Mouse (Mus musculus): ENCODE data around the gene Unc93b1. TPM values are rescaled to one million over a fixed set of nuclear protein-coding genes. Genes with fewer than 3 reads are reported as not detected.

Gene Unc93b1
- polyA plus RNA-seq, 1 experiment from 2014 or later, result 15.0 TPM

- H3K36me3 ChIP-seq, result no peaks in the 10 kb centered on the region
- no peak for ATAC-seq (ENCODE audit: low FRiP score)
- 89% methylated on average over 3 of the region's 3 CpGs for WGBS
- H3K9me3 ChIP-seq (replicated peaks), result no peaks in the 10 kb centered on the region
- no peaks in the 10 kb centered on the region for H3K27me3 ChIP-seq (replicated peaks)
- no peak overlapping the region for H3K9ac ChIP-seq (replicated peaks)
- no peak overlapping the region for H3K4me3 ChIP-seq (replicated peaks)
- H3K4me2 ChIP-seq, result no peak overlapping the region
- peaks cover under 1% of the 10 kb centered on the region; the same call in 1 of the 2 replicates for H3K4me1 ChIP-seq
- H3K27ac ChIP-seq (replicated peaks), result no peak overlapping the region
Measured at GRCm38 (mm10) chr19:3991966-3992365, 57.0 kb downstream of the Unc93b1 start.

GRCm38 (mm10) chr19:3992416-3992815 lies 57.4 kb downstream of the Unc93b1 start, which contains the start of gene Tbx10:
Gene Tbx10 (plus strand): TSS chr19:3992752.
- Histone ChIP-seq H3K27ac (replicated peaks) (no peak within 1 kb of the TSS), H3K36me3 (no peaks in the 10 kb centered on the region), H3K27me3 (replicated peaks) (no peaks in the 10 kb centered on the region), H3K4me2 (no peak within 1 kb of the TSS), H3K9me3 (replicated peaks) (no peaks in the 10 kb centered on the region), H3K4me3 (replicated peaks) (no peak within 1 kb of the TSS), H3K9ac (replicated peaks) (no peak within 1 kb of the TSS), H3K4me1 (no peaks in the 10 kb centered on the region)
- WGBS, result 62% methylated on average over 5 of the region's 5 CpGs
- ATAC-seq (ENCODE audit: low FRiP score), result no peak

GRCm38 (mm10) chr19:3994932-3995331 lies 59.9 kb downstream of the Unc93b1 start:
- Histone ChIP-seq H3K27ac (replicated peaks) (no peak overlapping the region), H3K4me3 (replicated peaks) (no peak overlapping the region), H3K36me3 (no peaks in the 10 kb centered on the region), H3K4me2 (no peak overlapping the region), H3K27me3 (replicated peaks) (no peaks in the 10 kb centered on the region), H3K9ac (replicated peaks) (no peak overlapping the region), H3K4me1 (peaks cover 8% of the 10 kb centered on the region), H3K9me3 (replicated peaks) (no peaks in the 10 kb centered on the region)
- 69% methylated on average over 6 of the region's 6 CpGs for whole genome bisulfite sequencing
- no peak for ATAC-seq (ENCODE audit: low FRiP score)

GRCm38 (mm10) chr19:3995505-3995904 lies 60.5 kb downstream of the Unc93b1 start:
- no peaks in the 10 kb centered on the region for H3K9me3 ChIP-seq (replicated peaks)
- 89% methylated on average over 3 of the region's 3 CpGs for WGBS
- peaks cover 9% of the 10 kb centered on the region for H3K4me1 ChIP-seq
- H3K27ac ChIP-seq (replicated peaks), result no peak overlapping the region
- no peak overlapping the region for H3K4me3 ChIP-seq (replicated peaks)
- H3K4me2 ChIP-seq, result no peak overlapping the region
- H3K9ac ChIP-seq (replicated peaks), result no peak overlapping the region
- no peaks in the 10 kb centered on the region for H3K36me3 ChIP-seq
- ATAC-seq (ENCODE audit: low FRiP score), result no peak
- H3K27me3 ChIP-seq (replicated peaks), result no peaks in the 10 kb centered on the region

- Histone ChIP-seq H3K27me3 (replicated peaks) (no peaks in the 10 kb centered on the region), H3K4me3 (replicated peaks) (no peak overlapping the region), H3K9me3 (replicated peaks) (no peaks in the 10 kb centered on the region), H3K4me2 (no peak overlapping the region), H3K4me1 (peaks cover 13% of the 10 kb centered on the region), H3K27ac (replicated peaks) (no peak overlapping the region), H3K36me3 (no peaks in the 10 kb centered on the region), H3K9ac (replicated peaks) (no peak overlapping the region)
- no peak for ATAC-seq (ENCODE audit: low FRiP score)
- 79% methylated on average over 7 of the region's 7 CpGs for WGBS
Measured at GRCm38 (mm10) chr19:3996106-3996505, 61.1 kb downstream of the Unc93b1 start.

- Histone ChIP-seq H3K4me3 (replicated peaks) (no peak overlapping the region), H3K4me1 (peaks cover 19% of the 10 kb centered on the region), H3K9me3 (replicated peaks) (no peaks in the 10 kb centered on the region), H3K27me3 (replicated peaks) (no peaks in the 10 kb centered on the region), H3K9ac (replicated peaks) (no peak overlapping the region), H3K36me3 (no peaks in the 10 kb centered on the region), H3K27ac (replicated peaks) (no peak overlapping the region), H3K4me2 (no peak overlapping the region)
- WGBS, result 86% methylated on average over 8 of the region's 8 CpGs
- ATAC-seq (ENCODE audit: low FRiP score), result no peak
Measured at GRCm38 (mm10) chr19:3996747-3997146, 61.8 kb downstream of the Unc93b1 start.

GRCm38 (mm10) chr19:3997231-3997630 lies 62.2 kb downstream of the Unc93b1 start:
- ATAC-seq (ENCODE audit: low FRiP score), result no peak
- Histone ChIP-seq H3K9me3 (replicated peaks) (no peaks in the 10 kb centered on the region), H3K27ac (replicated peaks) (no peak overlapping the region), H3K9ac (replicated peaks) (no peak overlapping the region), H3K4me2 (no peak overlapping the region), H3K4me1 (peaks cover 22% of the 10 kb centered on the region), H3K36me3 (no peaks in the 10 kb centered on the region), H3K4me3 (replicated peaks) (no peak overlapping the region), H3K27me3 (replicated peaks) (no peaks in the 10 kb centered on the region)
- WGBS, result 69% methylated on average over 8 of the region's 8 CpGs

GRCm38 (mm10) chr19:3998335-3998734 lies 63.3 kb downstream of the Unc93b1 start:
- ATAC-seq (ENCODE audit: low FRiP score), result no peak
- Histone ChIP-seq H3K27ac (replicated peaks) (no peak overlapping the region), H3K4me1 (peaks cover 22% of the 10 kb centered on the region)

More at GRCm38 (mm10) chr19:3998335-3998734, 63.3 kb downstream of the Unc93b1 start:
- no peaks in the 10 kb centered on the region for H3K27me3 ChIP-seq (replicated peaks)
- H3K36me3 ChIP-seq, result no peaks in the 10 kb centered on the region
- no peak overlapping the region for H3K4me3 ChIP-seq (replicated peaks)
- no peaks in the 10 kb centered on the region for H3K9me3 ChIP-seq (replicated peaks)
- no peak overlapping the region for H3K9ac ChIP-seq (replicated peaks)
- 81% methylated on average over 8 of the region's 8 CpGs for WGBS
- no peak overlapping the region for H3K4me2 ChIP-seq

Other genes starting within 250 kb of the Unc93b1 start
- 1.2 and 2.1 TPM in 2 replicates for gene Lrp5, start 248.6 kb upstream of the Unc93b1 start, polyA plus RNA-seq (2015; fragmentation: Nextera tagmentation; extraction: Ambion mirVana)
- 35.1 and 36.5 TPM in 2 replicates for gene 1810055G02Rik, start 226.9 kb upstream of the Unc93b1 start, polyA plus RNA-seq (2015; fragmentation: Nextera tagmentation; extraction: Ambion mirVana)
- 38.3 and 39.5 TPM in 2 replicates for gene Kmt5b, start 167.8 kb upstream of the Unc93b1 start, polyA plus RNA-seq (2015; fragmentation: Nextera tagmentation; extraction: Ambion mirVana)
- gene Chka, start 83.4 kb upstream of the Unc93b1 start, polyA plus RNA-seq (2015; fragmentation: Nextera tagmentation; extraction: Ambion mirVana), result 59.9 and 68.7 TPM in 2 replicates
- gene Tcirg1, start 28.1 kb upstream of the Unc93b1 start, polyA plus RNA-seq (2015; fragmentation: Nextera tagmentation; extraction: Ambion mirVana), result 20.3 and 29.0 TPM in 2 replicates
- gene Ndufs8, start 22.4 kb upstream of the Unc93b1 start, polyA plus RNA-seq (2015; fragmentation: Nextera tagmentation; extraction: Ambion mirVana), result 308 and 330 TPM in 2 replicates
- gene Aldh3b1, start 5.4 kb upstream of the Unc93b1 start, polyA plus RNA-seq (2015; fragmentation: Nextera tagmentation; extraction: Ambion mirVana), result 2.5 and 3.8 TPM in 2 replicates
- gene Aldh3b3, start 23.5 kb downstream of the Unc93b1 start, polyA plus RNA-seq (2015; fragmentation: Nextera tagmentation; extraction: Ambion mirVana), result not detected in 2 replicates
- 0.20 and 1.6 TPM in 2 replicates for gene Aldh3b2, start 37.1 kb downstream of the Unc93b1 start, polyA plus RNA-seq (2015; fragmentation: Nextera tagmentation; extraction: Ambion mirVana)
- gene Acy3, start 51.4 kb downstream of the Unc93b1 start, polyA plus RNA-seq (2015; fragmentation: Nextera tagmentation; extraction: Ambion mirVana), result 2.8 and 4.6 TPM in 2 replicates
- 0.08 TPM in 1 of 2 replicates, not detected in the other for gene Tbx10, start 57.6 kb downstream of the Unc93b1 start, polyA plus RNA-seq (2015; fragmentation: Nextera tagmentation; extraction: Ambion mirVana)
- gene Nudt8, start 65.4 kb downstream of the Unc93b1 start, polyA plus RNA-seq (2015; fragmentation: Nextera tagmentation; extraction: Ambion mirVana), result 26.1 and 26.8 TPM in 2 replicates
- 4.5 and 5.7 TPM in 2 replicates for gene Gm49405, start 65.4 kb downstream of the Unc93b1 start, polyA plus RNA-seq (2015; fragmentation: Nextera tagmentation; extraction: Ambion mirVana)
- 6.0 and 6.7 TPM in 2 replicates for gene Doc2g, start 68.1 kb downstream of the Unc93b1 start, polyA plus RNA-seq (2015; fragmentation: Nextera tagmentation; extraction: Ambion mirVana)
- 262 and 279 TPM in 2 replicates for gene Ndufv1, start 77.6 kb downstream of the Unc93b1 start, polyA plus RNA-seq (2015; fragmentation: Nextera tagmentation; extraction: Ambion mirVana)
- gene Gstp1, start 102.8 kb downstream of the Unc93b1 start, polyA plus RNA-seq (2015; fragmentation: Nextera tagmentation; extraction: Ambion mirVana), result 552 and 568 TPM in 2 replicates
- gene Gstp2, start 110.8 kb downstream of the Unc93b1 start, polyA plus RNA-seq (2015; fragmentation: Nextera tagmentation; extraction: Ambion mirVana), result 1.9 and 7.6 TPM in 2 replicates
- 1.1 TPM in 1 of 2 replicates, not detected in the other for gene Gstp3, start 124.4 kb downstream of the Unc93b1 start, polyA plus RNA-seq (2015; fragmentation: Nextera tagmentation; extraction: Ambion mirVana)
- not detected in 2 replicates for gene Cabp2, start 146.4 kb downstream of the Unc93b1 start, polyA plus RNA-seq (2015; fragmentation: Nextera tagmentation; extraction: Ambion mirVana)
- gene Cdk2ap2, start 162.0 kb downstream of the Unc93b1 start, polyA plus RNA-seq (2015; fragmentation: Nextera tagmentation; extraction: Ambion mirVana), result 88.7 and 99.0 TPM in 2 replicates
- 72.1 and 80.9 TPM in 2 replicates for gene Pitpnm1, start 164.8 kb downstream of the Unc93b1 start, polyA plus RNA-seq (2015; fragmentation: Nextera tagmentation; extraction: Ambion mirVana)
- gene Aip, start 190.7 kb downstream of the Unc93b1 start, polyA plus RNA-seq (2015; fragmentation: Nextera tagmentation; extraction: Ambion mirVana), result 105 and 111 TPM in 2 replicates
- gene Gpr152, start 204.6 kb downstream of the Unc93b1 start, polyA plus RNA-seq (2015; fragmentation: Nextera tagmentation; extraction: Ambion mirVana), result not detected in 2 replicates
- gene Cabp4, start 208.8 kb downstream of the Unc93b1 start, polyA plus RNA-seq (2015; fragmentation: Nextera tagmentation; extraction: Ambion mirVana), result 0.20 and 0.28 TPM in 2 replicates
- 102 and 141 TPM in 2 replicates for gene Coro1b, start 213.4 kb downstream of the Unc93b1 start, polyA plus RNA-seq (2015; fragmentation: Nextera tagmentation; extraction: Ambion mirVana)
- gene Ptprcap, start 218.4 kb downstream of the Unc93b1 start, polyA plus RNA-seq (2015; fragmentation: Nextera tagmentation; extraction: Ambion mirVana), result 1.0 and 52.3 TPM in 2 replicates
- gene Rps6kb2, start 228.2 kb downstream of the Unc93b1 start, polyA plus RNA-seq (2015; fragmentation: Nextera tagmentation; extraction: Ambion mirVana), result 54.4 and 56.3 TPM in 2 replicates
- 5.9 and 6.4 TPM in 2 replicates for gene Carns1, start 240.3 kb downstream of the Unc93b1 start, polyA plus RNA-seq (2015; fragmentation: Nextera tagmentation; extraction: Ambion mirVana)

All from neural tube, embryonic 15.5 days (tissue).